Mouse (Mus musculus) layer of hippocampus, adult 9-11 months (tissue): Measurements from ENCODE around the gene Tuba1b.

Experiments
- DNase-seq: peaks from one replicate; pipeline ENCODE4 v3.0.0; 2022

Gene Tuba1b

DNA sequence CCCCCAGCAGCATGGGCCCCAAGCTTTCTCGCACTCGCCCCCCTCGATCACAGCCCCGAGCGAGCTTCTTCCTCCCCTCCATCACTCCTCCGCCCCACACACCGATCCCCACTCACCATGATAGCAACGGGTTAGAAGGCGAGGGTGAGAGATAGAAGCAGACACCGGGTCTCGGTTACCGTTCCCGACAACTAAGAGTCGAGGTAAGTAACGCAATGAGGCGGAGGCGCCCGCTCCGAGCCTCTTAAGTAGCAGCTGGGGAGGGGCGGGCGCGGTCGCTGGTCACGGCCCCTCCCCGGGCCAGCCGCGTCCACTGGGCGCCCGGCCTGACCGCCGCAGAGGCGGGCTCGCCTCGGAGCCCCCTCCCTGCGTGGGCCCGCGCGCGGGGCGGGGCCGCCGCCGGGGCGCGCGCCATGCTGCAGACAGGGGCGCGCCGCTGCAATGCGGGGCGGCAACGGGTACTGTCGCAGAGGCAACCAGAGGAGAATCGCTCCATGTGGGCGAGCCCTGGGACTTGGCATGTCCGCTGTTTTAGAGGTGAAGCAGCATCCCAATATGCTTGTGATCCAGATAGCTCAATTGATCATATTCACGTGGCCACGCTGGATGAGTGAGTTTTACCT, at the start of gene Tuba1b:
TSS of gene Tuba1b (minus strand) at position 349 of the 623 bp plus-strand sequence.
- DNase-seq: peak; percentile 95

DNA sequence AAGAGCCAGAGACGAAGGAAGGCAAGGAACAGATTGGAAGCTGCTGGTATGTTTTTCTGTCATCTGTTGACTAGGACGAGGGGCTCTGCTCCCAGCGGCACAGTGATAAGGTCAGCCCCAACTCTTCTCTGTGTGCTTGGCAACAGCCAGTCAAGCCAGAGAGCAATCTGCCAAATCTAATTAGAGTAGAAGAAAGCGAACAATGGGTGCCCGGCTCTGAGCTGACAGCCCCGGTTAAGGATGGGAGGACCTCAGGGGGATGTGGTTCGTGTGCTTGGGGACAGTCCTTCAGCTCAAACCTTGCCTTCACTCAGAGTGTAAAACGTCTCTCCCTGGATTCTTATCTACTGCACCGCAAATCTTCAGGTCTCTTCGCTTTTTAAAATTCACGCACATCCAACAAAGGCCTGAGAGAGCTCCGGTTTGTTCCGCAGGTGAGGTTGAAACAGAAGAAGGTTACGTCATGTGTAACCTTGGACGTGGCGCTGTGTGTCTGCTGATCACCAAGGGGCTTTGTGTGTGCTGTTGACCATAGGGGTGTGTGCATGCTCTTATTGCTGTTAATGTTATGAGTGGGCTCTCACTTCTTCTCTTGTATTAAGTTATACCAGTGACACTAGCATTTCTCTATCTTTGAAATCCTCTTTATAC, 49.2 kb upstream of the Tuba1b start:
- no peak for DNase-seq

DNA sequence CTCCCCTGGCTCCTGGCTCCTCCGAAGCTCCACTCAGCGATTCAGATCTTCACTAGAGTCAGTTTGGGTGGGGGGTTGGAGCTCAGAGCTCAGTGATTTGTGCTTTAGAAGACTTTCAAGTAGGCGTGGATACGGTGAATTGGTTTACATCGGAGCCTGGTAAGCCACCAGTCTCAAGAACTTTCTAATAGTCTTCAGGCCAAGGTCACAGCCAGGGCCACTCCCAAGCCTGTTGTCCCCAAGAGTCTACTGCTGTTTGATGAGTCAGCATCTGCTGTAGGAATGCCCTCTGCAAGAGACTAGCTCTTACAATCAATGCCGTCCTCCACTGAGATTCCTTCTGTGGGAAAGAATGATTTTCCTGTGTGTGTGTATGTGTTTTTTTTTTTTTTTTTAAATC, 47.7 kb upstream of the Tuba1b start:
- DNase-seq: no peak

DNA sequence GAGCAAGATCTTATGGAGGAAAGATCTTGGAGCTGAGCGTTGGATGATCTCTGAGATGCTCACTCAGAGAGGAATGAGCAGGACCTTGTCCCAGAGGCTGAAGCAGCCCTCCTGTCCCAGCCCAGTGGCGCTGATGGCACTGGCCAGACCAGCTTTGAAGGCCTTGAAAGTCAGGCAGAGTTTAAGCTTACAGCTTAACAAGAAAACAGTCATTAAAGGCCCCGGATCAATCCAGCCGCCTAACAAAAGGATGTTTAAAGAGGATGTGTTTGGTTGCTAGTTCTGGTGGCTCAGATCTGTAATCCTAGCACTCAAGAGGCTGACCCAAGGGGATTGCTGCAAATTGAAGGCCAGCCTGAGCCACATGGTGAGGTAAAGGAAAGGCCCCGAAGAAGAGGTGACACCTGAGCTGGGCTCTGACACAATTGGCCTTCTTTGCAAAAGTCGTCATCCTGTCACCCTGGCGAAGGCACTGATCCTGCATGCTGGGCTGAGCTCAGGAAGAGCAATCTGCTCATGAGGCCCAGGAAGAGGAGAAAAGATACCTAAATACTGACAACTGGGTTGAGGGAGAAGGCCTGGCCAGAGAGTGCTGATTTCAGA, 45.7 kb upstream of the Tuba1b start:
- DNase-seq: no peak

DNA sequence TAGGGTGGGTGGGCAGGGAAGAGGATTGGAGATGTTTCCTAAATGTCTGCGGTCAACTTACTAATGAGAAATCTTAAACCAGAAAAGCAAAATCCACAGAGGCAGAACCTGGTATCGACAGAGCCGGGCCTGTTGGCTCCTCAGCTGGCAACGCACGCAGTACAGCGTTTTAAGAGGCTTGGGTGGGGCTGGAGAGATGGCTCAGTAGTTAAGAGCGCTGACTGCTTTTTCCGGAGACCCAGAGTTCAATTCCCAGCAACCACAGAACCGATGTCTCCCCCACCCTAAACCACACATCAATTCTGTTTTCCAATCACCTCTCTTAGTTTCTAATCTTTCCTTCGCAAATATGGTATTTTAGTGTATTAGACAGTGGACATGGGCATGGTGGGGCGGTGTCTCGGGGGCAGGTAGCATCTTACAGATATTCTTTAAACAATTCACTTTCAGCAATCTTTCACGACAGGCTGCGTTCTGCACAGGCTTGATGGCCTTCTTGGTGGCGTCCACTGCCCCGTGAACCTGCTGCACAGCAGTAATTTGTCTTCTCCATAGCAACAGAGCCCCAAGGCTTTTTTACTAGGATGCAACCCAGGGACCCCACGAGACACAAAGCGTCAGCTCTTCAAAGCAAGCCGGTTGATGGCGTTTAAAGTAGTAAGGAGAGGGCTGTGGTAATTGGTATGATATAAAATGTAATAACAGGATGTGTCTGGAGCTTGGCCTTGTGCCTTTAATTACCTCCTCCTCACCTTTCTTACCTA, 44.2 kb upstream of the Tuba1b start:
- no peak for DNase-seq

DNA sequence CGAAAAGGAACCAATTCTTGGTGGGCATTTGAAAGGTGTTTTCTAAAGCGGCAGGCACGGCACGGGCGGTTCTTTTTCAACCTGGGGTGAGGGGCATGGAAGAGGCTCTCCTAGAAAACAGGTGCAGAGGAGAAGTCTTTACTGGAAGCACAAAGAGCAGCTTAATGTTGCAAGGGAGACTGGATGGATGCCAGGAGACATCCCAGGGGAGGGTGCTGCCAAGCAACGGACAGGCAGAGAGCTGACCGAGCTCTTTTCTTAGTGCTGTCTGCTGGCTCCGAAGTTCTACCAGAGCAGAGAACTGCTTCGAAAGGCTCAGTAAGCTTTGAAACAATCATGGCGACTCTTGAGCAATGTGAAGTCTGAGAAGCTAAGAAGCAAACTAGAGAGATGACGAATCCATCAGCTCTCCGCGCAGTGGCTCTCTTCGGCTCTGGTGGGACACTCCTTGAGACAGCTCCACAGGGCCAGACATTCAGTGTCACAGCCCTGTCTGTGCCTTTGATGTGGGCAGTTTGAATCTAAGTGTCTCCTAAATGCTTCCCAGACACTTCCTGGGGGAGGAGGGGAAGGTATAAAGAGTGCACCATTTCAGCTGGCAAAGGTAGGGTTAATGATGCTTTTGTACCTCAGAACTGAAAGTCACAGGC, 43.5 kb upstream of the Tuba1b start:
- peak; percentile 80 for DNase-seq

DNA sequence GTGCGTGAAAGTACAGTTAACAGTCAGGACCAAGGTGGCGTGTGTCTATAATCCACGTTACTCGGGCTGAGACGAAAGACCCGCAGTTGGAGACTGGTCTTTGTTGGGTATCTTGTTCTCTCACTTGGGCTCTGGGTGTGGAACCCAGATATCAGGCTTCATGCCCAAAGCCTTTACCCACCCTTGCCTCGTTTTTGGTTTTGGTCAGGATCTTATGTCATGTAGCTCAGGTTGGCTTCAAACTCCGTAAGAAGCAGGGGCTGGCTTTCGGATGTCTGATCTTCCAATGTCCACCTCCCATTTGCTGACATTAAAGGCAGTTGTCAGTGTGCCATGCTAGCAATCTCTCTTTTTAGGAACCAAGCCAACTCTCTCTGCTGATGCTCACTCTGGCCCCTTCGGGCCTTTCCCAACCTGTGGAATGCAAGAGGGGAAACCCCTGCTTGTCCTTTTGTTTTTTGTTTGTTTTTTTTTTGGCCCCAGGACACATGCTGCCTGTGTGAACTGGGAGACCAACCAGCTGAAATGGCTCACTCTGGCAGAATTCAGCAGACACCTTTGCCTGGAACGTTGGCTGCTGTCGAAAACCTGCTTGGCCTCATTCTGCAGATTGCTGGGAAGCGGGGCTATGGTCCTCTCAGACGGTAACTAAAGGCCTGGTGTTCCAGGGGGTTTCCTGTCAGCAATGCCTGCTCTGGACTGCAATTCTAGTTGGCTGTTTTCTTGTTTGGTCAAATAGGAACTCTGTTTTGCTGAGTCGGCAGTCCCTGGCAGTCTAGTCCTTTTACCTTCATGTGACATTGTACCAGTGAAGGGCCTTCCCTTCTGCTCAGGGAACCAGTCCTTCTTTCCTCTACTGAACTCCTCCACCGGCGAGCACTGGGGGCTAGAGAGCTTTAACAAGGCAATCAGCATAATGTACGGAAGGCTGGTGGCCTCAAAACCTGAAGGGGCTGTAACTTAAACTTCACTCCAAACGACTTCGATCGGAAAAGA, 42.7 kb upstream of the Tuba1b start:
- DNase-seq: peak; percentile 71

DNA sequence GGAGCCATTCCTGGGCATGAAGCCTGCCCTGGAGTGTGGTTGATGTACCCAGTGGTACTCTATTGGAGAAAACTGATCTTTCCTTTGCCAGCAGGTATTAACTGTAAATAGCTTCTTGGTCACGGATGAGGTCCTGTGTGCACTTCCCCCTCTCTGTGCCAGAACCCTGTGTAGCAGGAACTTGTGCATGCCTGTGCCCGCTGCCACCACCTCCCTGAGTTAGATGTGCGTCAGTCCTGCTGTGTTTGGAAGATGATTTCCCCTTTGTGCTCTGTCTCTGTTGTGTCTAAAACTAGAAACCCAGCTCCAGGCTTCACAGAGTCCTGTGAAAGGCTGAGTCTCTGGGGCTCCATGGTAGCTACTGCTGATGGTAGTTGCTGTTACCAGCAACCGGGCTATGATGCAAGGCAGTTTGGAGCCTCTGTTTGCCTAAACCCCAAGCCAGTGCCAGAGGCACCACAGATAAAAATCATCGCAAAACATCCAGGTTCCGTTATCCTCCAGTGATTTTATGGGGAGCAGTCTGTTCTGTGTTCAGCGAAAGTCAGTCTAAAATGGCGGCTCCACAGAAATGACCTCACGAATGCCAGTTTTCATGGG, 38.8 kb upstream of the Tuba1b start:
- DNase-seq: peak; percentile 52

DNA sequence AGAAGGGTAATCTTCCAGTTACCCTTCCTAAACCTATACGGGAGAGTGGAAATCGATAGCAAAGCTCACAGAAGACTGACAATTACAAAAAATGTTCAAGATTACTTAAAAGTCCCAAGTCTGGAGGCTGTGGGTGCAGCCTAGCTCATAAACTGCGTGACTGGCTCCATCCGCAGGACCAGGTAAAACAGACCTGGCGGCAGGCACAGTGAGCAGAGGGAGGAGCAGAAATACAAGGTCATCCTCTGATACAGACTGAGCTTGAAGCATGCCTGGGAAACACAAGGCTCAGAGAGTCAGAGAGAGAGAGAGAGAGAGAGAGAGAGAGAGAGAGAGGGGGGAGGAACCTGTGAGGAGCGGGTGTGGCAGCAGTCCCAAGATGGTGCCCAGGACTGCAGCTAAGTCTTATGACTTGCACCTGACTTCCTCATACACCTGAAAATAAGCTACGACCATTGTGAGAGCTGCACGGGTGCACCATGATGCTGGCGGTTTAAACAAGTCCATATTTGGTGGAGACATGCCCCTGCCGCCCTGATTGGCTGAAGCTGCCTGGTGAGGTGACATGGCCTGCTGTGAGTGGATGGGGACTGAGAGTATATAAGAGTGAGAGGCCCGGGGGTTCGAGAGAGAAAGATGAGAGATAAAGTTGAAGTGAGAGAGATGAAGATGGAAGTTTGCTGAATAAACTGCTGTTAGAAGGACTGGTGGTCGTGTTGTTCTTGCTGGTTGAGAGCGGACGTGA, 37.4 kb upstream of the Tuba1b start:
- DNase-seq: peak; percentile 76

DNA sequence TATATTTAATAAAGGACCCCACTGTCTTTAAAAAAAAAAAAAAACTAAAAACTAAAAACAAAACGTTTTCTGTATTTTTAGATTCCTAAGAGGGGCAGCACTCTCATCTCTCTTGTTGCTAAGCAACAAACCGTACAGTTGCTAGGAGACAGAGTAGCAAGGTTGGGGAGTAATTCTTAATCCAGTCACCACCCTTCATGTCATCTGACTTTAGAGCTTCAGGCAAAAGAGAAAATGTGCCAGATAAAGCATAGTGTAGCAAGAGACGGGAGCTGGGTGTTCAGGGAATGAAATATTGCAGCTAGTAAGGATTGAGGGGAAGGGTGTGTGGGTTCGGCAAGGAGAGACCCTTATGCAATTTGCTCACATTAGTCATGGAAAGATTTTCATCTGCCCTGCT, 36.7 kb upstream of the Tuba1b start:
- DNase-seq: peak; percentile 88

DNA sequence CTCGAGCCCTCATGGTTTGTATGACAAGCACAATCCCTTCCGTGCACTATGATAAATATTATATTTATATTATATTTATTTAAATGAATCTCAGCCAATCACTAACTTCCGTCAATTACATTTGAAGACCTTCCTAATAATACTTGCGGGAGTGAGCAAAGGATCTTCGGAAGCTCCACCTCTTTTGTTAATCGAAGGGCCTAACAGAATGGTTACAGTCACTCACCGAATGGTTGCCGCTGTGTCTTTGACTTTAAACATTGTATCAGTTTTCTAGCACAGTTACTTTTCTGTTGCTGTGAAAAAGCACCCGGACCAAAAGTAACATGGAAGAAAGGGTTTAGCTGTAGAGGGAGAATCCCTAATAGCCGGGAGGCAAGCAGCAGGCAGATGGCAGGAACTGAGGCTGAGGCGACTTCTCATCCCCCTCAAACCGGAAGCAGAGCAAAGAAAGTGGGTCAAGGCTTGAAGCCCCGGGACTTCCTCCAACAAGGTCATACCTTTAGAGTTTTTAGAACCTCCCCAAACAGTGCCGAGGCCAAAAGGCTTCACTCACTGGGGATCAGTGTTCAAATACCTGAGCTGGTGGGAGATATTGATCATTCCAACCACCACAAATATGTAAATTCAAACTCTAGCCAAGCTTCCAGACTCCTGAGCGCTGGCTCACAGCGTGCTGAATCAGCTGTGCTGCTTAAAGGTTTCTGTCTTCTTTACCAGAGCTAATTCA, 35.2 kb upstream of the Tuba1b start:
- no peak for DNase-seq

DNA sequence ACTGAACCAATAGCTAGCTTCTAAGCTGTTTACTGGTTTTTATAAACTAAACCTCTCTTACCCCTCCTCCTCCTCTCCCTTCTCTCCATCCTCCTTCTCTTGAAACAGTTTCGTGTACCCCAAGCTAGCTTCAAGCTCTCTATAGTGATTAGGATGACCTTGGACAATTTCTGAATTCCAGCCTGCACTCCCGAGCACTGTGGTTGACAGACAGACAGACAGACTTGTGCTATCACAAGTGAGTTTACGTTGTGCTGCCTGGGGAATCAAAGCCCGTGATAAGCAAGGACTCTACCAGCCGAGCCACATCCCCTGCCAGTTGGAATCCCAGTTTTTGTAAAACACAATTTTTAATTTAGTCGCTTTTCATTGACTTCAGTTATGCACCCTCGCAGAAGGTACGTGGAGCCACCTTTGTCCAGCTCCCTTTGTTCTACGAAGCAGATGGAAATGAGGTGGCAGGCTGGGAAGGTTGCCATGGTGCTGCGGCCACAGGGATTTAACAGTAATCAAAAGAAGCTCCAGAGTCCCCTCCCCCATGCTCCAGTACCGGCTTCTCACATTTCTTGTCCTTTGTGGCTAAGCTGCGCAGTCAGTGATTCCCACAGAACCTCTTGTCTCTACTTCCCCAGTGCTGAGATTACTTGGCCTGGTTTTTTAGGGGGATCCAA, 34.5 kb upstream of the Tuba1b start:
- DNase-seq: peak; percentile 64

DNA sequence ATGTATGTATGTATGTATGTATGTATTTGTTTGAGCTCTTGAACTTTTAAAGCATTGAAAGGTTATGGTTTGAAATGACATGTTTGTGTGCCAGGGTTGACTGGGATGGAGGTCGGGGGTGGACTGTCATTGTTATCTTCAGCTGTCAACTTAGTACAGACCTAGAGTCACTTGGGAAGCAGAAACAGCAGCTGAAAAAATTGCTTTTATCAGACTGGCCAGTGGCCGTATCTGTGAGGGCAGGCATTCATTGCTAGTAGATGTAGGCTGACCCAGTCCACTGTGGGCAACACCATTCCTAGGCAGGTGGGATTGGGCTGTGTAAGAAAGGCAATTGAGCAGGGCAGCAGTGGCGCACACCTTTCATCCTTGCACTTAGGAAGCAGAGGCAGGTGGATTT, 25.2 kb upstream of the Tuba1b start:
- DNase-seq: no peak

DNA sequence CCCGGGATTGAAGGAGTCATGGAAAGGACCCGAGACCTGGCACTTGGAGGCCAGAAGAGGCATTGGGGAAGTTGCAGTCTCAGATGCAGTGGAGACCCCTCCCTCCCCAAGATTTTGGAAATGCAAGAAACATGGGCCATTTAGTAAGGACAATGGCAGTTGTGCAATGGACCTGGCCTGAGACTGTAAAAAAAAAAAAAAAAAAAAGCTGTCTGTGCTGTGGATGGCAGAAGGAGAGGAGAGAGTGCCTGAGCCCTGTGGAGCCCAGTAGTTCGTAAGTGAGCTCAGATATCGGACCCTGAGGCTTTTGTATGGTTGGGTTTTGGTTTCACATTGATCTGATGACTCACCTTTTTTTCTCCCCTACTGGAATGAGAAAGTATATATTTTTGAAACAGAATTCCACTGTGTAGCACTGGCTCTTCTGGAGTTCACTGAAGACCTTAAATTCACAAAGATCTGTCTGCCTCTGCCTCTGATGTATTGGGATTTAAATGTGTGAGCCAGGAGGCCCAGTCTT, 24.6 kb upstream of the Tuba1b start:
- no peak for DNase-seq

DNA sequence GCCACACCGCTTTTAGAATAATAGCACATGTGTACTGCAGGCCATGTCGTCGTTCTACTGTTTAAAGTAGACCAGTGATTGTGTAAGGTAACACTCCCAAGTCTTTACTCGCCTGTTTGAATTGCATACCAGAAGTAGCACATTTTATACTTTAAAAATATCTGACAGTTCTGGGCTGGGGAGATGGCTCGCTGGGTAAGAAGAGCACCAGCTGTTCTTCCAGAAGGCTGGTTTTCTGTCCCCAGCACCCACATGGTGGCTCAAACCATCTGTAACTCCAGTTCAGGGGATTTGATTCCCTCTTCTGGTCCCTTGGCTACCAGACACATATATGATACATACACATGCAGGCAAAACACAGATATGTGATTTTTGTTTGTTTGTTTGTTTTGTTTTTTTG, 23.1 kb upstream of the Tuba1b start:
- DNase-seq: no peak

DNA sequence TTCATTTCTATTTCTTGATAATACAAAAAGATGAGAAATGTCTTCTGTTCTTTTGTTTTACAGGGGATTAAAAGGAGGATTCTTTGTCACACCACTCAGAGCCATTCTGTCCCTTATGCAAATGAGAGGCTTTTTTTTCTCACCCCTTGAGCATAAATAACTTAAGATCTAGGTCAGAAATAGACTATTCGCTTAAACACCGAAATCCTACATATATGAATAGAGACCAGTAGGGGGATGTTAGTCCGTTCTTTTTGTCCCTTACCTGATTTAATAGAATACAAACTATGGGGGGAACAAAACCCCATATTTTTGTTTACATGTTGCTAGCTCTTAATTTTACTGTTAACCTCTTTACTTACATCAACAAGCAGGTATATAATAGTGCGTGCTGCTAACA, 21.6 kb upstream of the Tuba1b start:
- DNase-seq: no peak

DNA sequence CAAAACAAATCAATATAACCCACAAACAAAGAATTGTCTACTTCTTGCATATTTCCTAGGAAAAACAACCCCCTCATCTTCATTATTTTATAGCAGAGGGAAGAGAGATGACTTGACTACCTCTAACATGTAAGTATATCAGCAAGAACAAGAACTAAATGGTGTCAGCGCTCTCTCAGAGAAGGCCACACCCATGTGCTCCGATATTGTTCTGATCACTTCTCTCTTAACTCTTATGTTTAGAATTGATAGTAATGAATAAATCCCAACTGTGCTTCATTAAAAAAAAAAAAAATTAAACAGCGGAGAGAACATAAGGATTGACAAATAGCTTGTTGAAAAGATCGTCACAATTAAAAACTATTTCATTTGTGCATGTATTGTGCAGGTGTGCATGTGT, 21.0 kb upstream of the Tuba1b start:
- no peak for DNase-seq

DNA sequence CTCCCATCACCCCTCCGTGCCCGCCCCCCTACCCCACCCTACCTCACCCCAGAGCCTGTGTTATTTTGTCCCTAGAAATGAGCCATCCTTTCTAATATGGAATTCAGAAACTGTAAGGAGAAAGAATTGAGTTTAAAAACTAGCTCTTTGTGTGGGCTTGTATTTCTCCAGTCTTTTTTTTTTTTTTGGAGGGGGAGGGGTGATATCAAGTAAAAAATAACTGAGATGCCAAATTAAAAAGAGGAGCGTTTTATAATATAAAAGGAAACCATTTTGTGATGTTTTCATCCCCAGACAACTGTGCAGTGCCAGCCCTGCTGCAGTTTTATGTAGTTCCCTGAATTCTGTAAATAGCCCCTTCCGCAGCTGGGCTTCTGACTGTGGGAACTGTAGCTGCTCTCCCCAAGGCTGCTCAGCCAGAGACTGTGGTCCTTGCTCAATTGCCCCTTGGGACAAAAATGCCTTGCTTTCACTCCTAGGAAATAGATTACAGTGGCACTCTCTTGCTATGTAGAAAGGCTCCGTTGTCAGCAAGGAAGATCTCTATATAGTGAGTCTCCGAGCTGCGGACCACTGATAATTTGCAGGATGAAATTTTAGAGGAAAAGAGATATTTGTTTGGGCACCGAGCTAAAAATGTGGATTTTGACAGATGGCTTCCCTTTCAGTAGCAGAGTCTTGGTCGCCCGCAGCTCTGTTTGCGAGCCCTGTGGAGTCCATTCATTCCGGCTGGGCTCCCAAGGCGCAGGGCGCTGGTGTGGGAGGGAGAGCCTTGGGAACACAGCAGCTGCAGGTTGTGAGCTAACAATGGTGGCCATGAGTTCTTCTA, 20.3 kb upstream of the Tuba1b start:
- DNase-seq: peak; percentile 63
